Mouse (Mus musculus) fibroblast of lung, adult 2 months (primary cell): ENCODE results near the gene Fcgr1.
"Not testable (repeated sequence)": the region's sequence is repeated elsewhere in the genome, so short reads cannot be mapped to it uniquely, and the experiment has no call there.

ENCODE experiments used
- DNase-seq: peaks from one replicate; pipeline ENCODE4 v3.0.0-alpha.2; 2011; ENCODE audit warnings: low read depth

Fcgr1 gene

GRCm38 (mm10) chr3:96327131-96327530, 33.4 kb upstream of the Fcgr1 start:
- DNase-seq = no peak

- not testable (repeated sequence) for DNase-seq
Measured at GRCm38 (mm10) chr3:96323806-96324205, 30.0 kb upstream of the Fcgr1 start.

- no peak for DNase-seq
Measured at GRCm38 (mm10) chr3:96322609-96323008, 28.8 kb upstream of the Fcgr1 start.

GRCm38 (mm10) chr3:96321891-96322290, 28.1 kb upstream of the Fcgr1 start:
- no peak for DNase-seq

GRCm38 (mm10) chr3:96320003-96320402, 26.2 kb upstream of the Fcgr1 start:
- DNase-seq = not testable (repeated sequence)

GRCm38 (mm10) chr3:96312341-96313098, 18.8 kb upstream of the Fcgr1 start:
- DNase-seq = no peak

GRCm38 (mm10) chr3:96309441-96309840, 15.7 kb upstream of the Fcgr1 start:
- no peak for DNase-seq

GRCm38 (mm10) chr3:96306506-96306905, 12.7 kb upstream of the Fcgr1 start:
- no peak for DNase-seq

- no peak for DNase-seq
Measured at GRCm38 (mm10) chr3:96302076-96302475, 8.3 kb upstream of the Fcgr1 start.

- DNase-seq = no peak
Measured at GRCm38 (mm10) chr3:96300706-96301529, 7.1 kb upstream of the Fcgr1 start.

- DNase-seq = no peak
Measured at GRCm38 (mm10) chr3:96299562-96299961, 5.8 kb upstream of the Fcgr1 start.

- DNase-seq = no peak
Measured at GRCm38 (mm10) chr3:96298360-96298759, 4.6 kb upstream of the Fcgr1 start.

- DNase-seq = no peak
Measured at GRCm38 (mm10) chr3:96293368-96293767, 401 bp downstream of the Fcgr1 start.

- DNase-seq = no peak
Measured at GRCm38 (mm10) chr3:96292641-96293040, 1.1 kb downstream of the Fcgr1 start.

- DNase-seq = not testable (repeated sequence)
Measured at GRCm38 (mm10) chr3:96290727-96291126, 3.0 kb downstream of the Fcgr1 start.

GRCm38 (mm10) chr3:96289201-96289600, 4.6 kb downstream of the Fcgr1 start:
- DNase-seq = no peak

- not testable (repeated sequence) for DNase-seq
Measured at GRCm38 (mm10) chr3:96287334-96287733, 6.4 kb downstream of the Fcgr1 start.

- DNase-seq = peak; percentile 28
Measured at GRCm38 (mm10) chr3:96284457-96284856, 9.3 kb downstream of the Fcgr1 start.

- DNase-seq = no peak
Measured at GRCm38 (mm10) chr3:96280660-96281059, 13.1 kb downstream of the Fcgr1 start.

GRCm38 (mm10) chr3:96277800-96278624, 15.8 kb downstream of the Fcgr1 start:
- DNase-seq = peak; percentile 90

- no peak for DNase-seq
Measured at GRCm38 (mm10) chr3:96277428-96277799, 16.4 kb downstream of the Fcgr1 start.
